Mouse (Mus musculus) liver, embryonic 14.5 days (tissue): ENCODE measurements around the gene Fbxo33. TPM values are rescaled to one million over a fixed set of nuclear protein-coding genes. Genes with fewer than 3 reads are reported as not detected.
A peak's percentile ranks its signal among the peaks of the same experiment; 100 is the strongest.

Experiments used
- ATAC-seq: fragments of 200-750 bp; cut with Nextera tagmentation; 2 replicates; pipeline ENCODE4 v1.8.0; 2017; ENCODE audit warnings: moderate number of reproducible peaks, mild to moderate bottlenecking, moderate library complexity; ENCODE audit not compliant: insufficient read depth
- DNase-seq, 3 experiments: peaks; one replicate each; pipeline ENCODE4 v3.0.0-alpha.2; 2012 to 2013; ENCODE audit warnings: low read depth in 3 of 3, low spot score in 3 of 3
- H3K27ac ChIP-seq: fragments of 300-500 bp; sonication (generic); 2 replicates; pipeline ENCODE4 v1.5.1; 2014; ENCODE audit warnings: moderate library complexity, mild to moderate bottlenecking, control low read depth, inconsistent platforms
- H3K27me3 ChIP-seq: fragments of 300-500 bp; sonication (generic); 2 replicates; pipeline ENCODE4 v1.6.1; 2014; ENCODE audit warnings: mild to moderate bottlenecking, low read length, moderate library complexity; ENCODE audit not compliant: control insufficient read depth, insufficient read depth
- H3K36me3 ChIP-seq: fragments of 300-500 bp; sonication (generic); replicated peaks from 2 replicates; pipeline ENCODE4 v1.6.1; 2014; ENCODE audit warnings: low read depth; ENCODE audit not compliant: control insufficient read depth, insufficient read depth
- H3K4me1 ChIP-seq, 2 experiments: fragments of 200-500 bp in 1 of 2; fragments of 300-500 bp in 1 of 2; sonication (generic) in 1 of 2; replicated peaks; 2 replicates each; pipeline ENCODE4 v1.6.1; 2012 to 2014; ENCODE audit warnings: antibody characterized with exemption in 1 of 2, inconsistent platforms in 1 of 2, low read length in 1 of 2; ENCODE audit not compliant: control insufficient read depth in 2 of 2, insufficient read depth in 2 of 2
- H3K4me2 ChIP-seq: fragments of 300-500 bp; sonication (generic); 2 replicates; pipeline ENCODE4 v1.6.1; 2014; ENCODE audit warnings: low read depth, mild to moderate bottlenecking, control low read depth, moderate library complexity
- H3K4me3 ChIP-seq, 2 experiments: fragments of 200-500 bp in 1 of 2; fragments of 300-500 bp in 1 of 2; sonication (generic) in 1 of 2; 2 replicates each; pipeline ENCODE4 v1.5.1; 2012 to 2014; ENCODE audit warnings: low read depth in 2 of 2, low read length in 2 of 2, mild to moderate bottlenecking in 2 of 2, control low read depth in 1 of 2, inconsistent platforms in 1 of 2, moderate library complexity in 1 of 2; ENCODE audit not compliant: insufficient read depth in 1 of 2
- H3K9ac ChIP-seq: fragments of 300-500 bp; sonication (generic); replicated peaks from 2 replicates; pipeline ENCODE4 v1.6.1; 2014; ENCODE audit warnings: mild to moderate bottlenecking, control low read depth, moderate library complexity
- H3K9me3 ChIP-seq: fragments of 300-500 bp; sonication (generic); 2 replicates; pipeline ENCODE4 v1.6.1; 2016; ENCODE audit warnings: low read length, mixed read lengths; ENCODE audit not compliant: control insufficient read depth
- CTCF ChIP-seq: IDR thresholded peaks from 2 replicates; pipeline ENCODE4 v1.5.1; 2016; ENCODE audit warnings: antibody characterized with exemption, low read depth, control low read depth
- EP300 ChIP-seq: IDR thresholded peaks from 2 replicates; pipeline ENCODE4 v1.6.1; 2016; ENCODE audit warnings: antibody characterized with exemption, low read depth
- whole genome bisulfite sequencing: fragments of 180-500 bp; shearing (Covaris S2); extraction: QIAGEN DNeasy Blood & Tissue Kit; methylation state at CpG from one replicate; pipeline ENCODE4 v1.1.7; 2014; ENCODE audit not compliant: insufficient replicate concordance; 5-methylcytosine and 5-hydroxymethylcytosine counted together
- polyA plus RNA-seq, 2 experiments: library from polyadenylated mRNA; depleted of rRNA in 1 of 2; stranded (reverse) in 1 of 2; unstranded in 1 of 2; fragments of >200 nt; fragmentation: Nextera tagmentation in 1 of 2; extraction: Ambion mirVana in 1 of 2; gene quantifications; 2 replicates each; pipeline versions ENCODE4 v1.2.1 to v1.2.3; 2012 to 2014

Fbxo33 gene
- polyA plus RNA-seq (2012; rRNA removed) (3.8 and 7.7 TPM in 2 replicates), polyA plus RNA-seq (2014; fragmentation: Nextera tagmentation; extraction: Ambion mirVana) (10.9 and 11.1 TPM in 2 replicates)

- WGBS, result under 1% methylated on average over 108 of the region's 109 CpGs
- Histone ChIP-seq H3K9ac (peak within 1 kb of the TSS; percentile 91), H3K36me3 (no peaks in the 10 kb centered on the region), H3K4me3 (peak within 1 kb of the TSS; percentile 87 to 97), H3K27me3 (no peaks in the 10 kb centered on the region), H3K9me3 (no peaks in the 10 kb centered on the region), H3K4me2 (peak within 1 kb of the TSS; percentile 82), H3K4me1 (peaks cover 8 to 12% of the 10 kb centered on the region in 2 experiments; a peak in 3 of 4 replicates), H3K27ac (peak within 1 kb of the TSS; percentile 93)
- ATAC-seq (peak; percentile 90), DNase-seq (peak; percentile 92 to 94 (median 94))
- peak; percentile 91 for TF ChIP-seq CTCF
- TF ChIP-seq EP300, result no peak; the same call in 1 of the 2 replicates
Observed at GRCm38 (mm10) chr12:59219325-59220225, at the start of gene Fbxo33. Gene Fbxo33 (minus strand): TSS chr12:59219725.

GRCm38 (mm10) chr12:59265942-59266231 is 46.4 kb upstream of the Fbxo33 start:
- H3K9me3 ChIP-seq, result no peaks in the 10 kb centered on the region
- DNase-seq, result no peak
- H3K4me1 ChIP-seq, result no peaks in the 10 kb centered on the region
- no peak overlapping the region for H3K9ac ChIP-seq
- no peak overlapping the region for H3K4me3 ChIP-seq
- no peaks in the 10 kb centered on the region for H3K27me3 ChIP-seq
- H3K4me2 ChIP-seq, result no peak overlapping the region
- no peaks in the 10 kb centered on the region for H3K36me3 ChIP-seq
- no peak overlapping the region for H3K27ac ChIP-seq
- WGBS, result 74% methylated on average over 4 of the region's 4 CpGs
- TF ChIP-seq CTCF, result no peak
- TF ChIP-seq EP300, result no peak
- no peak for ATAC-seq

- Histone ChIP-seq H3K4me3 (no peak overlapping the region), H3K36me3 (no peaks in the 10 kb centered on the region), H3K4me1 (no peaks in the 10 kb centered on the region), H3K27ac (no peak overlapping the region), H3K27me3 (no peaks in the 10 kb centered on the region), H3K9me3 (no peaks in the 10 kb centered on the region), H3K4me2 (no peak overlapping the region), H3K9ac (no peak overlapping the region)
- WGBS, result 28% methylated on average over 15 of the region's 15 CpGs
- ATAC-seq, result no peak
- DNase-seq, result no peak
- TF ChIP-seq EP300 (no peak), CTCF (no peak)
Observed at GRCm38 (mm10) chr12:59265207-59265941, 45.8 kb upstream of the Fbxo33 start.

GRCm38 (mm10) chr12:59262841-59263240 is 43.3 kb upstream of the Fbxo33 start:
- Histone ChIP-seq H3K27me3 (no peaks in the 10 kb centered on the region), H3K4me1 (no peaks in the 10 kb centered on the region), H3K4me3 (no peak overlapping the region), H3K9ac (no peak overlapping the region), H3K27ac (no peak overlapping the region), H3K36me3 (no peaks in the 10 kb centered on the region), H3K4me2 (no peak overlapping the region), H3K9me3 (no peaks in the 10 kb centered on the region)
- 61% methylated on average over 3 of the region's 3 CpGs for WGBS
- ATAC-seq (no peak), DNase-seq (no peak)
- no peak for TF ChIP-seq EP300
- no peak for TF ChIP-seq CTCF

GRCm38 (mm10) chr12:59260798-59261197 is 41.3 kb upstream of the Fbxo33 start:
- DNase-seq, result no peak
- H3K27me3 ChIP-seq, result no peaks in the 10 kb centered on the region
- no peak overlapping the region for H3K4me2 ChIP-seq
- no peak overlapping the region for H3K27ac ChIP-seq
- TF ChIP-seq EP300 (no peak), CTCF (no peak)
- no peaks in the 10 kb centered on the region for H3K4me1 ChIP-seq
- no peak for ATAC-seq
- H3K4me3 ChIP-seq, result no peak overlapping the region
- 46% methylated on average over 2 of the region's 2 CpGs for WGBS
- no peaks in the 10 kb centered on the region for H3K36me3 ChIP-seq
- H3K9me3 ChIP-seq, result no peaks in the 10 kb centered on the region
- H3K9ac ChIP-seq, result no peak overlapping the region
